Mouse (Mus musculus) heart, embryonic 11.5 days (tissue): Measurements from ENCODE around the gene Vsir. TPM values are rescaled to one million over a fixed set of nuclear protein-coding genes. Genes with fewer than 3 reads are reported as not detected.

Experiments used
- ATAC-seq: fragments of 200-750 bp; cut with Nextera tagmentation; replicated peaks from 2 replicates; pipeline ENCODE4 v1.8.0; 2017; ENCODE audit warnings: moderate library complexity; ENCODE audit not compliant: insufficient number of reproducible peaks, low FRiP score, low TSS enrichment
- H3K27ac ChIP-seq: fragments of 300-500 bp; sonication (generic); 2 replicates; pipeline ENCODE4 v1.5.1; 2014; ENCODE audit warnings: mild to moderate bottlenecking, low read depth, low read length
- H3K27me3 ChIP-seq: fragments of 300-500 bp; sonication (generic); 2 replicates; pipeline ENCODE4 v1.6.1; 2014; ENCODE audit warnings: mild to moderate bottlenecking, low read length, mixed read lengths; ENCODE audit not compliant: control insufficient read depth, insufficient read depth
- H3K36me3 ChIP-seq: fragments of 300-500 bp; sonication (generic); 2 replicates; pipeline ENCODE4 v1.6.1; 2014; ENCODE audit warnings: mild to moderate bottlenecking, low read length, moderate library complexity, mixed read lengths; ENCODE audit not compliant: control insufficient read depth, insufficient read depth
- H3K4me1 ChIP-seq: fragments of 300-500 bp; sonication (generic); 2 replicates; pipeline ENCODE4 v1.6.1; 2014; ENCODE audit warnings: low read length; ENCODE audit not compliant: control insufficient read depth, insufficient read depth
- H3K4me2 ChIP-seq: fragments of 300-500 bp; sonication (generic); 2 replicates; pipeline ENCODE4 v1.6.1; 2014; ENCODE audit warnings: mild to moderate bottlenecking, moderate library complexity
- H3K4me3 ChIP-seq: fragments of 300-500 bp; sonication (generic); 2 replicates; pipeline ENCODE4 v1.5.1; 2014; ENCODE audit warnings: low read depth, low read length
- H3K9ac ChIP-seq: fragments of 300-500 bp; sonication (generic); 2 replicates; pipeline ENCODE4 v1.6.1; 2014; ENCODE audit warnings: mild to moderate bottlenecking, low read depth, low read length, moderate library complexity
- H3K9me3 ChIP-seq: fragments of 300-500 bp; sonication (generic); replicated peaks from 2 replicates; pipeline ENCODE4 v1.6.1; 2016; ENCODE audit warnings: low read length; ENCODE audit not compliant: control insufficient read depth
- WGBS: fragments of 180-500 bp; shearing (Covaris S2); extraction: QIAGEN DNeasy Blood & Tissue Kit; methylation state at CpG from one replicate; pipeline ENCODE4 v1.1.7; 2014; ENCODE audit not compliant: insufficient replicate concordance; 5-methylcytosine and 5-hydroxymethylcytosine counted together
- polyA plus RNA-seq: library from polyadenylated mRNA; unstranded; fragments of >200 nt; fragmentation: Nextera tagmentation; extraction: Ambion mirVana; gene quantifications from 2 replicates; pipeline ENCODE4 v1.2.1, GENCODE M21; 2014

The Vsir gene
- polyA plus RNA-seq, 1 experiment from 2014 or later: 1.9 TPM

DNA sequence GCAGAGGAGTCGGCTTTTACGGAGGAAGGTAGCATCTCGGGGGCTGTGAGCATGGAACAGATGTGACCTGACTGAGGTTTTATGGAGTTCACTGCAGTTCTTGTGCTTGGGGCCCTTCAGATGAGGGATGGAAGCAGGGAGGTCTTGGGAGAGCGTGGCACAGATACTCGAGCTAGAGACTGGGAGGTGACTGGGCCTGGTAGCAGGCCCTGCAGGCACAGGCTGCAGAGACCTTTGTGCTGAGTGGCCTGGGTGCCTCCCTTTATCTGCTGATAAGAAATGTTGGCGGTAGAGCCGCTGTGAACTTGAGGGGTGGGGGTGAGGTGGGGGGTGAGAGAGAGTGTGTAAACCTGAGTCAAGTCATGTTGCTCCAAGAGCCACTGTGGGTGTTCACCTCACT is 12.1 kb upstream of the Vsir start:
- no peak for ATAC-seq
- no peak overlapping the region for H3K4me3 ChIP-seq
- H3K27ac ChIP-seq: no peak overlapping the region
- H3K36me3 ChIP-seq: no peaks in the 10 kb centered on the region
- 45% methylated on average over 7 of the region's 7 CpGs for WGBS
- H3K9ac ChIP-seq: no peak overlapping the region
- no peaks in the 10 kb centered on the region for H3K9me3 ChIP-seq
- no peak overlapping the region for H3K4me2 ChIP-seq
- peaks cover 6% of the 10 kb centered on the region; the same call in 1 of the 2 replicates for H3K4me1 ChIP-seq
- no peaks in the 10 kb centered on the region for H3K27me3 ChIP-seq

DNA sequence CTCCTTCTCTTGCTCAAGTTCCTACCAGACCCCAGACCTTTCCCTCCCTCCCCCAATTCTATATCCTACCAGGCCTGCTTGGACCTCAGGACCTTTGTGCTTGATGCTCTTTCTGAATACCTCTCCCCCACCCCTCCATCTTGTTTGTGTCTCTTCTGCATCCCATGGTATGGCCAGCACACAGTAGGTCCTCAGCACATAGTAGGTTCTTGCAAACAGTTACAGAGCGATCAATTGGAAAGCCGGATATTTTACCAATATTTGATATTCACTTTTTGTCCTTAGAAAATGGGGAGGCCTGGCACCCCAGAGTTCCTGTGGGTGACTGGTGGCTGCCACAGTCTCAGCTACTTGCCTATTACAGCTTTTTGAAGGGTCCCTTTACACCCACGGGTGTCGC is 11.6 kb upstream of the Vsir start:
- no peak overlapping the region for H3K4me3 ChIP-seq
- 89% methylated on average over 4 of the region's 4 CpGs for WGBS
- no peak overlapping the region for H3K27ac ChIP-seq
- H3K4me1 ChIP-seq: peaks cover 6% of the 10 kb centered on the region; the same call in 1 of the 2 replicates
- H3K4me2 ChIP-seq: no peak overlapping the region
- no peak overlapping the region for H3K9ac ChIP-seq
- H3K27me3 ChIP-seq: no peaks in the 10 kb centered on the region
- ATAC-seq: no peak
- H3K9me3 ChIP-seq: no peaks in the 10 kb centered on the region
- H3K36me3 ChIP-seq: no peaks in the 10 kb centered on the region

DNA sequence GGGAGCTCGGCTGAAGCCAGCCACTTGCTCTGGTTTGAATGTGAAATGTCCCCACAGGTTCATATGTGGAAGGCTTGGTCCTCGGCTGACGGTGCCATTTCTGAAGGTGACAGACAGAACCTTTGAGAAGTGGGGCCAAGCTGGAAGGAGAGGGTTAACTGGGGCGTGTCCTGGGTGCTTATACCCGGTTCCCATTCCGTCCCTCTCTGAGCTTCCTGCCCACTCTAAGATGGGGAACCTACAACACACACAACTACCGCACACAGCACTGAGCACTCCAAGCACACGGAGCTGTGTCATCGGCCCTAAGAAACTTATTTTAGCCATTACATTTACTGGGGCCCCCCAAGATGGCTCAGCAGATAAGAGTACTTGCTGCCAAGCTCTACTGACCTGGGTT is 5.1 kb upstream of the Vsir start:
- ATAC-seq: no peak
- Histone ChIP-seq H3K4me3 (no peak overlapping the region), H3K9me3 (no peaks in the 10 kb centered on the region), H3K27me3 (no peaks in the 10 kb centered on the region), H3K36me3 (no peaks in the 10 kb centered on the region), H3K4me1 (peaks cover 4% of the 10 kb centered on the region; the same call in 1 of the 2 replicates), H3K27ac (no peak overlapping the region), H3K9ac (no peak overlapping the region), H3K4me2 (no peak overlapping the region)
- WGBS: 72% methylated on average over 9 of the region's 9 CpGs

DNA sequence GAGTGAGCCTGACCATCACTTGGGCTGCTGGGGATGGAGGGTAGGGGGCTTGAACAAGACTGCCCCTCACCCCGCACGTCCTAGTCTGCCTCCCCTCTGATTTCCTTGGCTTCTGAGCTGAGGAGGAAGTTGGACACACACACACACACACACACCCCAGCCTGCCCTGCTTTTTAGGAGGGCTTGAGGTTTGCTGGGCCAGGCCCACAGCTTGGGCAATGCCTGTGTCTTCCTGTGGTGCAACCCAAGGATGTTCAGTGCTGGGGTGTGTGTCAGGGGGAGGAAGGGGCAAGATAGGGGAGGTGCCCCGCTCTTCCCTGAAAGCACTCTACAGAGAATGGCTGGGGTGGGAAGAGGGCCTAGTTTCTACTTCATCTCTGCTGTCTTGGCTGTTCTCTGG is 2.5 kb upstream of the Vsir start:
- ATAC-seq: no peak
- H3K27ac ChIP-seq: no peak overlapping the region
- peaks cover 17% of the 10 kb centered on the region; the same call in 1 of the 2 replicates for H3K4me1 ChIP-seq
- no peaks in the 10 kb centered on the region for H3K9me3 ChIP-seq
- no peak overlapping the region for H3K4me2 ChIP-seq
- H3K4me3 ChIP-seq: no peak overlapping the region
- H3K27me3 ChIP-seq: no peaks in the 10 kb centered on the region
- WGBS: 72% methylated on average over 3 of the region's 3 CpGs
- no peak overlapping the region for H3K9ac ChIP-seq
- H3K36me3 ChIP-seq: no peaks in the 10 kb centered on the region

DNA sequence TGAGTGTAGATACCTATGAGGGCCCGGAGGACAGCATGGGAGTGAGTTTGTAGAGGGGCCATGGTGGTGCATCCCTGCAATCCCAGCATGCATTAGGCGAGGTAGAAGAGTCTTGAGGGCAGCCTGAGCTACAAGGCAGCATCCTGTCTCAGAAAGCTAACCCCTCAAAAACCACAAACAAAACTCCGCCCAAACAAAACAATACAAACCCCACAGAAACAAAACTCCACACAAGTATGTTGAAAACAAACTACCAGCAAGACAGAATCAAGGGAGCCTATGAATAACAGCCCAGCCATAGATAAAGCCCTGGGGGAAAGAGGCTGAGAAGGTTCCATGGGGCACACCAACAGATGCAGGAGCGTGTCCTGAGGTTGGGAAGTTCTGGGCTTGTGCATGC is 595 bp upstream of the Vsir start:
- no peak overlapping the region for H3K27ac ChIP-seq
- 0 out of 2 replicates have a peak overlapping the region, but pooled peaks have one; percentile 37 for H3K4me3 ChIP-seq
- WGBS: 79% methylated on average over 4 of the region's 4 CpGs
- ATAC-seq: no peak
- no peak overlapping the region for H3K9ac ChIP-seq
- H3K4me1 ChIP-seq: peaks cover 22% of the 10 kb centered on the region
- no peaks in the 10 kb centered on the region; the same call in 1 of the 2 replicates for H3K27me3 ChIP-seq
- H3K9me3 ChIP-seq: no peaks in the 10 kb centered on the region
- H3K36me3 ChIP-seq: no peaks in the 10 kb centered on the region
- H3K4me2 ChIP-seq: peak overlapping the region; percentile 71

DNA sequence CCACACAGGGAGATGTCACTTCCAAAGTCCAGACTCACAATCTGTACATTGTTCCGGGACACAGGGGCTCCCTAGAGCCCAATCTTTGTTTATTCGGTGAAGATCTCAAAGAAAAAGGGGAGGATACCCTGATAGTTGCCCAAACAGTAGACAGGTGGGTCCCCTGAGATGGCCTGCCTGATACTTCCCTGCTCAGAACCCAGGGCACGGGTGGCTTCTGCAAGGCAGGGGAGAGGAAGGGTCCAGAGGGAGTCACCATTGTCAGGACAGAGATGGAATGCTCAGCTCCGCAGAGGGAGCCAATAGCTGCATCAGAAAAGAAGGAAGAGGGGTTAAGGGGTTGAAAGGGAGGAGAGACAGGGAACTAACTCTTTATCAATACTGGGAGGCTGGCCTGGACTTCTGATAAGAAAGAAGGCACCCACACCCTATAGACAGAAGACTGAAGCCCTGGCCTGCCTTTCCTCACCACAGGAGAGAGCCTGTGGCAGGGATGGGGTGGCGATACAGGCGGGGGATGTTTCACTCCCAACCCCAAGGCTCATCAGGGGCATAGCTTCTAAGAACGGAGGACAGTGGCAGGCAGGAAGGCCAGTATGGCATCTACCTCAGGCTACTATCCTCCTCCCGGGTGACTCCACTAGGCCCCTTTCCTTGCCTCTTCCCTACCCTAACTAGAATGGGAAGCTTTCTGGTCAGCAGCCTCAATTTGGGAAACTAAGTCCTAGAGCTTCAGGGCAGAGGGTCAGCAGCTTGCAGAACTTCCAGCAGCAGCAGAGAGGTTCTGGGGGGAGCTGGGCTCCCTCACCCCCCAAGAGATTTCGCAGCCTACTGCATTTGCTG is 1.3 kb downstream of the Vsir start:
- Histone ChIP-seq H3K9me3 (no peaks in the 10 kb centered on the region), H3K27ac (no peak overlapping the region), H3K27me3 (no peaks in the 10 kb centered on the region; the same call in 1 of the 2 replicates), H3K9ac (no peak overlapping the region), H3K4me2 (peak overlapping the region; percentile 71), H3K4me3 (no peak overlapping the region), H3K4me1 (peaks cover 39% of the 10 kb centered on the region), H3K36me3 (no peaks in the 10 kb centered on the region)
- WGBS: 18% methylated on average over 9 of the region's 9 CpGs
- ATAC-seq: no peak

DNA sequence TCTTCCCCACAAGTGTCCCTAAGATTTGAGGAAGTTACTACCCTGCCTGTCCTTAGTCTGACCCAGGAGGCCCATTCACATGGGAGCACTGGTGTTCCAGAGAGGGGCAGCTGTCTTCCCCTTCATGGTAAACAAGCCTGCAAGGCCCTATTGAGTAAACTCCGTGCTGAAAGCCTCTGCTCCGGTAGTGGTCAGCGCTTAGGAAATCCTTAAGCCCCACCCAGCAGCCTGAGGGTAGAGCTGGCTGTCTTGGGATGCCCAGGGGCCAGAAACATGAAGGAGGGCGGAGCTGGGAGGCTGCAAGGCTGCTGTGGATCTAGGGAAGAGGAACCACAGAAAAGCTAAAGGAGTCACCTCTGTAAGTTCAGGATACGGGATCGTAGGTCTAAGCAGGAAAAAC is 2.4 kb downstream of the Vsir start:
- WGBS: 29% methylated on average over 6 of the region's 6 CpGs
- Histone ChIP-seq H3K27ac (no peak overlapping the region), H3K4me2 (no peak overlapping the region), H3K9me3 (no peaks in the 10 kb centered on the region), H3K4me3 (no peak overlapping the region), H3K36me3 (no peaks in the 10 kb centered on the region), H3K27me3 (no peaks in the 10 kb centered on the region; the same call in 1 of the 2 replicates), H3K9ac (no peak overlapping the region), H3K4me1 (peaks cover 40% of the 10 kb centered on the region)
- no peak for ATAC-seq

DNA sequence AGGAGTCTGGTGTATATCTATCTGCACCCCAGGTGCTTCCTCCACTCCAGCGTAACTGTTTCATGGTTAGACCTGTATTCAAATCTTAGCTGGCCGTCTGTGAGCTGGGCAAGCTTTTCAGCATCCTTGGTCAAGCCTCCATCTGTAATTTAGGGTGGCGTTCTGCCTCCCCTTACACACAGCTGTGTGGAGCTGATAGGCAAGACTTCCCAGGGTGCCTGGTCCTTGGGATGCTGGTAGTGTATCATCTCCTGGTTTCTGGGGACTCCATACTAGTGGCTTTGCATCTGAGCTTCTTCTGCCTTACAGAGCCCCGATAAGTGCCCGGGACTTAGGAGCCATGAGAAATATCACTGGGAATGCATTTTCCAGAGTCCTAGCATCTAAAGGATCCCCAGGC is 3.0 kb downstream of the Vsir start:
- Histone ChIP-seq H3K9ac (no peak overlapping the region), H3K36me3 (no peaks in the 10 kb centered on the region), H3K4me2 (no peak overlapping the region), H3K27me3 (no peaks in the 10 kb centered on the region; the same call in 1 of the 2 replicates), H3K27ac (0 out of 2 replicates have a peak overlapping the region, but pooled peaks have one; percentile 18), H3K9me3 (no peaks in the 10 kb centered on the region), H3K4me1 (peaks cover 41% of the 10 kb centered on the region), H3K4me3 (no peak overlapping the region)
- ATAC-seq: no peak
- WGBS: 76% methylated on average over 5 of the region's 5 CpGs
